Mouse (Mus musculus): ENCODE data around the gene March4. TPM values are rescaled to one million over a fixed set of nuclear protein-coding genes. Genes with fewer than 3 reads are reported as not detected.

Gene March4
- total RNA-seq, 2 experiments from 2014 or later: 0.14 to 0.28 TPM

DNA sequence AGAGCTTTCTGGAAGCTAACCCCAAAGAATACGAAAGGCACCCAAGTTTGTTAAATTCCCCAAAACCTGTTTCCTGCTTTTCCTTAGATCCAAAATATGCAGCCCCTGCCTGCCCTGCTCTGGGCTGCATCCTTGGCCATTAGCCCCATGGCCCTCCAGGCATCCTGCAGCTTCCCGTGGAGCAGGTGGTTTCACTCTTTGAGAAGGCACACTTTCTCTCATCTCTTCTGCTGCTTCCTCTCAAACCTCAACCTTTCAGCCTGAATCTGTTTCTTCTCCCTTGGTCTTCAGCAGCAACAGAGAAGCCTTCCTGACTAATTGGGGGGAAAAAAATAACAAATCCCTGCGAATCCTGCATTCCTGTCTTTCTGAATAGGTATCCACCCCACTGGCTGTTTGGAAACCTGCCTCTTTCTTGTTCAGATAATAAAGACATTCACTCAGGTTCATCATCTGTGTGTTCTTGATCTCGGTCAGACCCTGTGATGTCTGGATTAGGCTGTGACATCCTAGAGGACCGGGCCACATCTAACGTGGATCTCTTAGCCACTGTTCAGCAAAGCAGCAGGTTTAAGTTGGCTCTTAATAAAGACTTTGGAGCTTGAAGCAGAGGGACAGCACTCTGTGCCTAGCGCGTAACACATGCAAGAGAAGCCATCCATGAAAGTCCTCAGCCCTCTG, 6.1 kb downstream of the March4 start:
- no peak for DNase-seq

DNA sequence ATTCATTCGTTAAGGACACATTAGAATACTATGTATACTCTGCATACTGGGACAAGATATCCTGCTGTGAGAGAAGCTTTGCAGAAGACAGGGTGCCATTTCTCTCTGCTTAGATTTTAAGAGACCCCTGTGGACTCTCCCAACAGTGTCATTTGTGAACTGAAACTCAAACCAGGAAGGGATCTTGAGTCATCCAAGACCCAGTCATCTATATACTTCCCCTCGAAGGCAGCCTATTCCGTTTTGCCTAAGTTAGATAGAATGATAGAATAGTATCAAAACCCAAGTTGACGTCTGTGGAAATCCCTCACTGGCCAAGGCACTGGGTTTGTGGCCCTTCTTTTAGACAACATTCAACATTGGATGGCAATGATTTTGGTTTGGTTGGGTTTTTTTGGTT, 7.5 kb downstream of the March4 start:
- DNase-seq: no peak

DNA sequence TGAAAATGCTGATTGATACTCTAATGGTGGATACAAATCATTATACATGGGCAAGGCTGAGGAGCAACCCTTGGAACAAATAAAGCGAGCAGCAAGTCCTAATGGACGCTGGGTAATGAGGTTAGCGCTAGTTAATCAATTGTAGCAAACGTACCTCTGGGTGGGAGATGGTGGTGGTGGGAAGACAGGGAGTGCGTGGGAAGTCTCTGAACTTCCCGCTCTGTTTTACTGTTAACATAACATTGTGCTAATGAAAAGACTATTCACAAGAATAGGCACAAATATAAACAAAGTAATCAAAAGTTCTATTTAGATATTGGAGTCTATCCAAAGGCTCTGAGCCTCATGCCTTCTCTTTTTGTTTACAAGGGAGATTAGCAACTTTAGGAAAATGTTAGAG, 13.1 kb downstream of the March4 start:
- DNase-seq: no peak

DNA sequence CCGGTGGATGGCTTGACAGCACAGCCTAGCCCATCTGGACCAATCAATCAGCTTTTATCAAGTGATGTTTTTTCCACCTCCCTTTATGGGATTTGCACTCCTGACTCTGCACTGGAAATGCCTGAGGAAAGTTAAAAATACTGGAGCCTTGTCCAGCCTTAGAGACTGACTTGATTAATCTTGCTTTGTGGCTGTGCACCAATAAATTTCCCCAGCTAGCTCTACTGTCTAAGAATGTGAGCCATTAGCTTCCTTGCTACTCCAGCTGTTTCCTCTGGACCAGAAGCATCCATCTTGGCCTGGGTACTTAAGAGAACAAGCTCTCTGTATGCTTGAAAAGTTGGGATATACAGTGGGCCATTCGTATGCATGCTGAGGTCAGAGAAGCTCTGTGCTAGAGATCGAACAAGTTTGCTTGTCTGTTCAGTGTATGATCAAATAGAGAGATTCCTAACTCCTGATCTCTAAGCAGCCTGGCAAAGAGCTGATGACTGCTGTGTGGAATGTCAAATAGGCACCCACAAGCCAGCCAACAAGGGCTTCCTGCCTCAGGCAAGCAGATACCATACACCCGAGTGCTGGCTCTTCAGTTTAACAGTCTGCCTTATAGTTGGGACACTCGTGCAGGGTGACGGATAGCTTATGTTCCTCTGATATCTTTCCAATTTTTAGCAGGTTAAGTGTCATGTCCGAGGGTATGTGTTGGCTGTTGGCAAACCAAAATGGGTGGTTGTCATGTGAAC, 25.8 kb downstream of the March4 start:
- no peak for DNase-seq

DNA sequence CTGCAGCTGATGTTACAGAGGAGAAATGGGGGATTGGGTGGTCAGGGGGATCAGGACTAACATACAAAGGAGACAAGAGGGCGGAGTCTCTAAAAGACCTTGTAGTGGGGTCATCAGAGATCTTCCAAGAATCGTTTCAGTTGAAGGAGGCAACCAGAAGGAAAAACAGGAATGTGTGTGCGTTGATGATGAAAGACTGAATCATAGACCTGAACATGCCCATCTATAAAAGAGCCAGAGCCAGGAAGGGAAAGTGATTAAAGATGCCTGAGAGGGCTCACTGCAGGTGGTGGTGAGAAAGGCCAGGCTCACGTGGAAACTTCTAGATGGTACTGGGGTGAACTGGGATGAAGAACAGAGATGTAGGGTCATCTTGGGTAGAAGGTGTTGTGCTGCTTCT, 27.2 kb downstream of the March4 start:
- DNase-seq: no peak

DNA sequence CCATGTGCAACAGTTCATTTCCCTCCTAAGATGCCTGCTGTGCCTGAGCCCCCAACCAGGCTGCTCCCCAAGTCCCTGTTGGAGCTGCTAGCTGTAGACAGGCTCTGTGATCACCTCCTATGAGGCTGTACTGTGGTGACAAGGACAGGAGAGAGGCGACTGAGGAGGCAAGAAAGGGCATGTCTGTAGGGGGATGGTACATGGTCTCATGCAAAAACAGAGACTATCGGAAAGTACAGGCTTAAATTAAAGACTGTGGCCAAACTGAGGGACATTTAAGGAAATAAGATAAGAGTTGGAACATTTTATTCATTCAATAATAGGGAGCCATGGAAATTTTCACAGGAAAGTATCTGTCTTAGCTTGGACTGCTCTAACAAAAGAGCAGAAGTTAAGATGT, 29.1 kb downstream of the March4 start:
- DNase-seq: no peak

DNA sequence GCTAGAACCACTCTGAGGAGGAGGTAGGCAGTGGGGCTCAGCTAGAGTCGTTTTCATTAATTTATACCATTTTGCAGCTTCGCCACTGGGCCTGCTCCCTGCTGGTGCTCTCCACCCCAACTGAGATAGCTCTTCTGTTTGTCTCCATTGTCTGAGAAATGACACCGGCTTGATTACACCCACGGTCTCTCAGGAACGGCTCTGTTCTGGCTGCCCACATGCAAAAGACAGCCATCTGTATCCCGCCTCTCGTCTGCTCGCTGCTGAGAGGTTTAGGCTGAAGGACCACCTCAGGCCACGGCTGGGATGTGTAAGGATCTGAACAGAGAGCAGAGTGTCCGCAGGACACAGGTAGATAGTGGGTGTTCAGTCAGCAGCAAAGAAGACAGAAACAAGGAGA, 30.5 kb downstream of the March4 start:
- no peak for DNase-seq

DNA sequence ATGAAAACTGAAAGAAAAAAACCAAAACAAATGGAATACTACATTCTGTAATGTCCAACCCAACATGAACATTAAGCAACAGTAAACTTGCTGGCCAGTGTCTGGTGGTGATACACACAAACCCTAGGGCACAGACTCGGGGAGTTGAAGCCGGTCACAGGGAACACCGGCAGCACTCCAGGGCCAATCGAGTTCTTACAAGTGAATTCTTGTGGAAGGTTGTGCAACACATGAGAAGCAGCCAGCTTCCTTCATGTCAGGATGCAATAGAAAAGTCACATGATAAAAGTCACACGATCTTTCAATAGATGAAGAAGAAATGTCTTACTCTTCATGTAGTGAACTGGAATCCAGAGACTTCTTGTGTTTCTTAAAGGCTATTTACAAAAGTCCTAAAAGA, 39.1 kb downstream of the March4 start:
- DNase-seq: no peak

DNA sequence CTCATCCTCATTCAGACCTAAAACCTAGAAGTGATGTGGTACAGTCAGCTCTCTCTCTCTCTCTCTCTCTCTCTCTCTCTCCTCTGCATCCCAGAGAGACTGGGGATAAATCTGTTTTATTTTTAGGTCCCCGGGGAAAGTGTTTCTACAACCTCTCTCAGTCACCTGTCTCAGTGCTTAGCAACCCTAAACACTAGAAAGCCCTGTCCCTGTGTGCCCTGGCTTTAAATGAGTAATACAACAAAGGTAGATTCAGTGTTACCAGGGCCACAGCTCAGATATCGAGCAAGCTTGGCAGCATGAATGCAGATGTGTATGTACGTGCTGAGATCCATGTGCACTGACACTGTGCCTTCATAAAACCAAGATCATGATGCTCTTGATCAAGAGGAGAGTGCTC, 43.3 kb downstream of the March4 start:
- no peak for DNase-seq

DNA sequence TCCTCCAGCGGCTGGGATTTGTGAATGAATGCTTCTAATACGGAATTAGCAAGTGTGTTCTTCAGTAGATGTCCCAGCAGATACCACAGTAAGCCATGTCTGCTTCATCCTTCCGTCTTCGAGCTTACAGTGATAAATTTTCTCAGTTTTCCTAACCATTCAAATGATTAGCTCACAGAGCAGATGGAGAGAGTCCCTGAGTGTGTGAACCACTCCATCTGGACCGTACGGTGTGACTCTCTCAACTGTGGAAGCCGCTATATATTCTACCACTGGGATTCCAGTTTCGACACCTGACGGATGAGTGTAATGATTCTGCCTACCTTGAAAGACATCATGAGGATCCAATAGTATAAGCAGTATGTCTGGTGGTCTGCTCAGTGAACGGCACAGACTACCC, 44.1 kb downstream of the March4 start:
- DNase-seq: no peak

DNA sequence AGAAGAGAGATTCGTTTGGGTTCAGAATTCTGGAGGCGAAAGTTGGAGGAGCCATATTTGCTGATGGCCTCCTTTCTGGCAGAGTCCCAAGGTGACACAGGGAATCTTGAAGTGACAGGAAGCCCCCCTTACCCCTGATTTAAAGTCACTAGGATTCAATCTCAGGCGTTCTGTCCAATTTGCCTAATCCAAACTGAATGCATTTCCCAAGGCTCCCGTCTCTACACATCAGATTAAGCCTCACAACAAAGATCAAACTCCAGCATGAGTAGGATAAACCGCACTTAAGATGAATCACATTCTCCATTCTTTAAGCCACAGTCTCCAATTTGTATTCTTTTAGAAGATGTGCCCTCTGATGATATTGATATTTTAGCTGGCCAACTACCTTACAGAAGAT, 45.4 kb downstream of the March4 start:
- no peak for DNase-seq

DNA sequence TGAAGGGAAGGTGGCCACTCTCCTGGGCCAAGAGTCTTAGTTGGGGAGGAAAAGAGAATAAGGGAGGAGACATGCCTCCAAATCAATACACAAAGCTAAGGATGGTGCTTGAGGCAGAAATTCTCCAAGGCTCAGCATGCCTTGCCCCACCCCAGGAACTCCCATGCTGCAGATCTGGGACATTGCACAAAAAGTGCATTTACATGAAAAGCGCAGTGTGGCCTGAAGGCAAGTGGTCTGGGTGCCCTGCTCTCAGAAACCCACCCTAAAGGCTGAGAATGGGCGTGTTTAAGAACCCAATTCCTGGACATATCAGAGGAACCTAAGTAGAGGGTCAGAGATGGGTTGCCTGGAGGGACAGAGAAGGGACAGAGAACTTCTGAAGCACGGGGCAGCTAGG, 45.9 kb downstream of the March4 start:
- no peak for DNase-seq

DNA sequence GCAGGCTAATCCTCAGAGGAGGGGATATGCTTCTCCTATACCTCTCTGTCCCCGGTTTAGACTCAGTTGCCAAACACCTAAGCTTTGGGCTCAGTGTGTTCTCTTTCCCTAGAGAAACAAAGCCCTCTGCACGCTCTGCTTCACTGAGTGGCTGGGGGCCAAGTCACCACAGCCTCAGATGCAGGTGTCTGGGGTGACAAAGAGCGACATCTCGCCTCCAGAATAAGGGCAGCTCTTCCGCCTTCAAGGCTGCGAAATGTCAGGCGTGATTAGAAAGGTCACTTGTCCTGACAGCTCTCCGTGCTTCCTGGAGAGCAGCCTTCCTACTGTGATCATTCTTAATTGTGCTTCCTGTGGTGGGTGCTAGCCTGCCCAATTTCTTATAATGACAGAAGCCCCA, 46.5 kb downstream of the March4 start:
- no peak for DNase-seq

DNA sequence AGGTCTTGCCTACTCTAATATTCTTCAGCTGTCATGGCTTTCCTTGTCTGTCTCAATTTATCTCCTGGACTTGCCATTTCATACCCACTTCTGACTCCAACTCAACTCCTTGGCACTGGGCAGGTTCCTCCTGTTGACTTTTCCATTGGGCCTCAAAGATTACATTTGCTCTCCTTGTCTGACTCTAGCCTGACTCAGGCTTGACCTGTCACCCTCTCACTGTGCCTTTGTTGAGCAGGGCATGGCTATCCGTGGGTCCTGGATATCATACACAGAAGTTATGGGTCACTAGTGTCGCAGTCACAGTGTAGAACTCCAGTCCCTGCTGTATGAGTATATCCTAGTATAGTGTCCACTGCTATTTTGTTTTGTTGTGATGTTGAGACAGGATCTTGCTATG, 60.1 kb downstream of the March4 start:
- no peak for DNase-seq

DNA sequence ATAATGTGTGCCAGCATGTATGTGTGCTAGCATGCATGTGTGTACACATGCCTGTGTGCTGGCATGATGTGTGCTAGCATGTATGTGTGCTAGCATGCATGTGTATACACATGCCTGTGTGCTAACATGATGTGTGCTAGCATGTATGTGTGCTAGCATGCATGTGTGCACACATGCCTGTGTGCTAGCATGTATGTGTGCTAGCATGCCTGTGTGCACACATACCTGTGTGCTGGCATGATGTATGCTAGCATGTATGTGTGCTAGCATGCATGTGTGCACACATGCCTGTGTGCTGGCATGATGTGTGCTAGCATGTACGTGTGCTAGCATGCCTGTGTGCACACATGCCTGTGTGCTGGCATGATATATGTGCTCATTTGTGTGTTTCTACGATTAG, 67.7 kb downstream of the March4 start:
- DNase-seq: no peak

DNA sequence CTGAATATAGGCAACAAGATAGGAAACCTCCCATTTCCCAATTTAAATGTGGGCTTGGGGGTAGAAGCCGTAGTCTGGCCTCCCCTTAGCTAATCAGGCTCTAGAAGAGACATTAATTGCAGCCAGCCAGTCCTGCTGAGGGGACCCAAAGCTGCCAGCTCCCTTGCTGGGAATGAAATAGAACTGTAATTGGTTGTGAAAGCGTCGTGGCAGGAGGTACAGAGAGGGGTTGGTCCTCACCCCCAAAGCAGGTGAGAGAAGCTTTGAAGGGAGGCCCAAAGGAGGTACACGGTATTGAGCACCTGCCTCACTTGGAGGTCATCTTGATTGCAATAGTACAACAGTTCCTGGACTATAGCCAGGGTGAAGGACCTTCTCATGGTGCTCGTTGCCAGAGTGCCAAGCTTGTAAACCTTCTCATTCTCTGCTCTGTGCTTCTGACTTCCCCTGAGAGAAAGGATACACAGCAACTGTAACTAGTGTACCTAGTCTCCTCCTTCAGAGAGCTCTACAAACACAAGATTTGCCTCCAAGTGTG, 68.2 kb downstream of the March4 start:
- no peak for DNase-seq

DNA sequence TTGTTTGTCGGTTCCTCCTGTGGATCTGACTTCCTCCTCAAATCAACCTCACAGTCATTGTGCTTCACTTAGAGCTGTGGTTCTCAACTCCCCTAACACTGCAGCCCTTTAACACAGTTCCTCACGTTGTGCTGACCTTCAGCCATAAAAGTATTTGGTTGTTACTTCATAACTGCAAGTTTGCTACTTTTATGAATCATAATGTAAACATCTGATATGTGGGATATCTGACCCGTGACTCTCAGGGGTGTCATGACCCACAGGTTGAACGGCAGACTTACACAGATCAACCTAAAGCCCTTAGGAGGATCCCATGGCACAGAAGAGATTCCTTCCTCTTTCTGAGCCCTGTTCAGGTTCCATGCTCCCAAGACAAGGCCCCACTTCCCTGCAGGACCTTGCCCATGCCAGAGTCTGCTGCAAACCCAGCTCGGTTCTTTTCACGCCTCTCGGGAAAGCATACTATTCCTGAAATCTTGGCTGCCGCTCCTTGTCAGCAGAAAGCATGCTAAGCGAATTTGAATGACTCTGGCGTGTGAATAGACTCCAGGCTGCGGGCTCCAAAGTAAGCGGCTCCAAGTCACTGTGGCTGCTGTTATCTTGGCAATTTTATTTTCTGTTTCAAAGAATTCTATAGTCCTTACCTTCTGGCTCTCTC, 71.7 kb downstream of the March4 start:
- no peak for DNase-seq

DNA sequence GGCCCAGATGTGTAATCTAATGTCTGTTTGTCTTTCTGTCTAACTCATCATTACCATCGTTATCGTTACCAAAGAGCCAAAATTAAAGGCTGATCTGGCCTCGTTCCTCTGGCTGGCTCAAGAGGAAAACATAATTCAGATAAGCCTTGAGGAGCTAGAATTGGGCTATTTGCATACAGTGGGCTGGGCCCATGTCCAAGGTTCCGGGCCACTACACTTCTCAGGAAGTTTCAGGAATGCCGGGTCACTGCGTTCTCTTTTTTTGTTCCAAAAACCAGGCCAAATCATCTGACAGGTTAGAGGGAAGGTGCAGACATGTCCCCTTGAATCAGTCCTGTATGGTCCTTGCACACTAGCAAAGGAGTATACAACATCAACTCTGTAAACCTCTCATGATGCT, 74.2 kb downstream of the March4 start:
- no peak for DNase-seq

DNA sequence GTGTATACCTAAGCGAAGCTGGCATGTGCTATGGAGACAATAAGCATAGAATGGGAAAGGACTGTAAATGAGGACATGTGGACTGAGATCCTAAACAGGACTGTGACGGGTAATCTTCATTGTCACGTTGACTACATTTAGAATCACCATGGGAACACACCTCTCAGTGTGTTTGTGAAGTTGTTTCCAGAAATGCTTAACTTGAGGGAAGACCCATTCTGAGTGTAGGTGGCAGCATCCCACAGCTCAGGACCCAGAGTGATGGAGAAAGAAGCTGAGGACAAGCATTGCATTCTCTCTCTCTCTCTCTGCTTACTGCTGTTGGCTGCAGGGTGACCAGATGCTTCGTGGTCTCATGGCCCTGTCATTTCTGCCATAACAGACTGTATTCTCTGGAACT, 79.1 kb downstream of the March4 start:
- no peak for DNase-seq

DNA sequence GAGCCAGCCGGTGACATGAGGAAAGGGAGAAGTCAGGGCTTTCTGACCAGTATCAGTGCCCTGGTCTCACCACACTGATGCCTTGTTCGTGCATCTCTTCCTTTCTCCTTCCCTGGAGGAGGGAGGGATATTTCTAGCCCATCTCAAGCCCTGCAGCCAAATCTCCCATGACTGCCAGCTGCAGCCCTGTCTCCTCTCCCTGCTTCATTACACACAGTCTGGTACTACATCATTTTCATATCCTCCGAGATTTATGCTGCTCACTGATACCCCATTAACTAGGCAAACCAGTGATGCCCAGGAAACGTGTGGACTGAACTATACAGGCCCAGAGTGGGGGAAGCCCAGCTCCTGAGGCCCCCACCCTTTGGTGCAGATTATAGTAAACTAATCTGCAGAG, 80.8 kb downstream of the March4 start:
- DNase-seq: no peak

DNA sequence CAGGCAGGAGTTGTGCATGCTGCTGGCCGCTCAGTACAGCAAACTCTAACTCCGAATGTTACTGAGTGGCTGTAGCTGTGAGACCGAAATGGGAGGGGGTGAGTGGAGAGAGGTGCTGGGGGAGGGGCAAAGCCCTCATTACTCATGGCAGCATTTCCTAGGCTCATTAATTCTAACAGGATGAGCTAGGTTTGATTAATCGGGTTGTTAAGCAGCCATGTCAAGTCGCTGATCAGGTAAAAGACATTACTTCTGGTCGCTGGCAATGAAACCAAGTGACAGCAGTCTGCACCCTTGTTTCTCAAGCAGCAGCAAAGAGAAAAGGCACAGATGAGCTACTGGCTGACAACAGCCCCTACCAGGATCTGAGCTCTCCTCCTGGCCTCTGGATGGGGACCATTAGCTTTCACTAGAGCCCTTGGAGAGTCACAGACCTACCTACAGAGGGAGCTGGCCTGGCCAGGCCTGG, 82.0 kb downstream of the March4 start:
- no peak for DNase-seq

DNA sequence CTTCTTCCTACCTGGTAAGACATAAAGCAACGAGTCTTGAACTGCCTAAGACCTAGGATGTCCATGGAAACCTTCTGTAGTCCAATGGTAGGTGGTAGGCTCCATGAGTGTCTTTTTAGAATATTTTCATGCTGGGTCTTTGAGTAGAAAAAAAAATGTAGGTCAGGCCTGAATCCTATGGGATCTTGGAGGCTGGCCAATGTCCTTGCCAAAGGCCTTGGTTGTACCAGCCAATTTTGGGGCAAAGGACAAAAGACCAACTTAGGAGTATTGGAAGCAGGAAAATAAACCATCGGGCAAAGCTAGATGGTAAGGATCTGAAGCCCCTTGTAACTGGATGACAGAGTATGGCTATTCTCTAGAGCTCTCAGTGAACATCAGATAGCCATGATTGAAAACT, 83.9 kb downstream of the March4 start:
- DNase-seq: no peak

DNA sequence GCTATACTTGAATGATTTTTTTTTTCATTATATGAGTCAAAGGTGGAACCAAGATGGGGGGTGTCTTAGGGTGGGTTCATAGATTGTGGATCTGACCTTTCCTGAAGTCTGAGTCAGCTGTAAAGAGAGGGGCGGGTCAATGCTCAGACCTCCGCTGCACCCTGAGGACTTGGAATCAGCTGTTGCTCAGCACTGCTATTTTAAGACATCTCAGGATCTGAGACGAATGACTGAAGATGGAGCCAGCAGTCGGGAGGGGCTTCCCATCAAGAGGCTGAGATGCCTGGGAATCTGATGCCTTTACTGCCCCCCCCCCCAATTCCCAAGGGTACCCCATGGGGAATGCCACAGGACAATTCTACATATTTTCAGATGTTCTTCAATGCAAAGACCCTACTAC, 85.9 kb downstream of the March4 start:
- DNase-seq: no peak
